Mouse (Mus musculus) limb, embryonic 13.5 days (tissue): ENCODE measurements around the gene Ube2f. TPM values are rescaled to one million over a fixed set of nuclear protein-coding genes. Genes with fewer than 3 reads are reported as not detected.

Experiments used
- polyA plus RNA-seq: library from polyadenylated mRNA; unstranded; fragments of >200 nt; fragmentation: Nextera tagmentation; extraction: Ambion mirVana; gene quantifications from 2 replicates; pipeline ENCODE4 v1.2.1, GENCODE M21; 2015

Ube2f gene
- polyA plus RNA-seq, 1 experiment from 2014 or later, result 68.1 TPM

Other genes starting within 250 kb of the Ube2f start
- gene Rbm44, start 105.2 kb upstream of the Ube2f start, polyA plus RNA-seq, result 0.88 and 1.3 TPM in 2 replicates
- 2.7 and 3.1 TPM in 2 replicates for gene Ramp1, start 70.5 kb upstream of the Ube2f start, polyA plus RNA-seq
- gene Scly, start 48.0 kb downstream of the Ube2f start, polyA plus RNA-seq, result 11.9 and 14.0 TPM in 2 replicates
- gene Espnl, start 71.8 kb downstream of the Ube2f start, polyA plus RNA-seq, result 0.04 and 0.05 TPM in 2 replicates
- 1.6 and 1.8 TPM in 2 replicates for gene Klhl30, start 100.7 kb downstream of the Ube2f start, polyA plus RNA-seq
- 2.0 and 2.1 TPM in 2 replicates for gene Erfe, start 116.1 kb downstream of the Ube2f start, polyA plus RNA-seq
- gene Ilkap, start 148.5 kb downstream of the Ube2f start, polyA plus RNA-seq, result 163 and 172 TPM in 2 replicates
- gene Hes6, start 163.7 kb downstream of the Ube2f start, polyA plus RNA-seq, result 114 and 117 TPM in 2 replicates
- gene Per2, start 209.0 kb downstream of the Ube2f start, polyA plus RNA-seq, result 3.3 TPM in 2 replicates
- 9.6 and 10.0 TPM in 2 replicates for gene Traf3ip1, start 244.3 kb downstream of the Ube2f start, polyA plus RNA-seq